Mouse (Mus musculus): ENCODE measurements at regions not wholly inside any gene's neighbourhood (a gene's known extent, or its start where the extent isn't known, plus 50 kb on each side); places are given as distances from the start of the nearest gene placed in this dataset.
"Not testable (repeated sequence)": the region's sequence is repeated elsewhere in the genome, so short reads cannot be mapped to it uniquely, and the experiment has no call there.

GRCm38 (mm10) chr16:80893761-80894160, 306.7 kb upstream of the Ncam2 start:
- no peak for DNase-seq (ENCODE audit: low spot score)

DNA sequence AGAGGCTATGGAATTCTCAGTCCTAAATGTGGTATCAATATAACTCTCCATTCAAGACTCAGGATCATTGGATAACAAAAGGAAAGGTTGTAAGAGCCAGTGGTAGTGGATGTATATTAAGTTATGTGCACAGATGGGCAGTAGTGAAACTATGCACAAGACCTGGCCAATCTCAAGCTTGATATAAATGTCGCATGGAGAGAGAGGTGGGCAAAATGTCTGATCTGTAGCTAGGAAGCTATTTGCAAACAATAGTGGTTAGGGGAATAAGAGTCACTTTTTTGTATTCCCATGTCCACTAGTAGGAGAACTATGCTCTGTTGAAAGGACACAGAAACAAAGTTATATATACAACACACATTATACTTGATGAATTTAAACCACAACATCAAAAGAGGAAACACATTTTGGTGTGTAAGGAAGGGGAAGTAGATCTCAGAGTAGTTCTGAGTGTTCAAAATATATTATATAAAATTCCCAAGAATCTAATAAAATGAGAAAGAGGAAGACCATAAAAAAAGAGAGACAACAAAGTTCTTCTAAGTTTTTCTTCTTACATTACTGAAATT, 279.7 kb upstream of the Ncam2 start:
- DNase-seq (ENCODE audit: low spot score): no peak

DNA sequence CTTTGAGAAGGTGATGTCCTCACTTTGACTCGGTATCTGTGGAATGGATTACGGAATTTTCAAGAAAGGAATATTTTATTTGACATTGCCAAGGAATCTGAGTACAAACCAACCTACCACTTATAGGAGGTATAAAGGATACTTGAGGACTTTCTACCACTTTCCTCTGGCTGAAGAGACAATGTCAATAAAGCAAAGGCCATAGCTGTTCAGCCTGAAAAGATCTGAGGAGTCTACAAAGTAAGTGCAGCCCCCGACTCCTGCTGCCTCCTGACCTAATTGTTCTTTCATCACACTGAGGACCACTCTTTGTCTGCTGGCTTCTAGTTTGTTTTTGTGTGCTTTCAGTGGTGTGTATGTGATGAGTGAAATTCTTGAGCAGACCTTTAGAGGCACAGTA, 269.5 kb upstream of the Ncam2 start:
- no peak for DNase-seq (ENCODE audit: low spot score)

- no peak for DNase-seq (ENCODE audit: low spot score)
Measured at GRCm38 (mm10) chr16:80931477-80931876, 269.0 kb upstream of the Ncam2 start.

DNA sequence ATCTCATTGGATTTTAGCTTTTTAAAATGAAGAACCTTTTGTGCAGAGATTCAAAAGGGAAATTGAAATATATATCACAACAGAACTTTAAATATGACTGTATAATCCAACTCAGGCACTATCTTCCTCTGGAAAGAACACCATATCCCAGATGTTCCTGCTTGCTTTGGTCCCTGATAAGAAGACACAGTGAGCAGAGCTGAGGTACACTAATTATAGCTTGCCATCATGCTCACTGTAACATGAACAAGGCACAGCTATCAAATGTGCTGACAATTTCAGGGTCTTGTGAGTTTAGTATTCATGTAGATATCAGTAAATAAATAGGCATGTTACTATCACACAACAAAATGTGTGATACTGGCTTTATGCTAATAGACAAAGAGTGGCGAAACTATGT, 264.8 kb upstream of the Ncam2 start:
- peak; percentile 9 for DNase-seq (ENCODE audit: low spot score)

- DNase-seq (ENCODE audit: low spot score): no peak
Measured at GRCm38 (mm10) chr16:80962141-80962540, 238.4 kb upstream of the Ncam2 start.

- no peak for DNase-seq (ENCODE audit: low spot score)
Measured at GRCm38 (mm10) chr16:80981573-80982105, 218.9 kb upstream of the Ncam2 start.

GRCm38 (mm10) chr16:80987816-80988215, 212.7 kb upstream of the Ncam2 start:
- DNase-seq (ENCODE audit: low spot score): no peak

DNA sequence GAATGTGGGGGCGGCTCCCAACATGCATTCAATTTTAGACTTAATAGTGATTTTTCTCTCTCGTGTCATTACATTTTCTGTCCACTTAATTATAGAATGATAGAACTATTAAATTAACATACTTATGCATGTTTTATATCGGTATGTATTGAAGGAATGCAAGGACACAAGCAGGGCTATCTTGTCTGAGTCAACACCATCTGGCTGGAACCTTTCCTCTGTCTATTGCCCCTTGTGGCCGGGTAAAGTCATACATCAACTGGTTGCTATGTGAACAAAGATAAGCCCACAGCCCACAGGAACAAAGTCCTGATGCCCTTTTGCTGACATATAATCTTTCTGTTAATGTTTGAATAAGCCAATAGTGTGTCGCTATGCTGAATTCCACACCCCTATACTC, 163.7 kb upstream of the Ncam2 start:
- not testable (repeated sequence) for DNase-seq (ENCODE audit: low spot score)

DNA sequence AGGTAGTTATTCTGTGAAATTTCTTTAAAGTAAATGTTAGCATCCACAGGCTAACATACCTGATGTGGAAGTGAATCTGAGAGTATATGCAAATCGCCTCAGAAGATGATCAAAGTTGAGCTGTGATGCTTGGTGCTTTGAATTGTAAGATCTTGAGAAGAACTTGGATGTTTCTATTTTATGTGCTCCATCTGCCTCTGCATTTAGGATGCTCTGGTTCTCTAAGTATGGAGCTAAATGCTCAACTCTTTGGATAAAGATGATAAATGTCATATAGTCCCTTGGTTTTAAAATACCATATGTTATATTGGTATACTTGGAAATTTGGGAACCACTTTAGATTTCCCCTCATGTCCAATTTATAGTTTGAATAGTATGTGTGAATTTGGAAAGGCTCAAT, 159.2 kb upstream of the Ncam2 start:
- DNase-seq (ENCODE audit: low spot score): no peak

DNA sequence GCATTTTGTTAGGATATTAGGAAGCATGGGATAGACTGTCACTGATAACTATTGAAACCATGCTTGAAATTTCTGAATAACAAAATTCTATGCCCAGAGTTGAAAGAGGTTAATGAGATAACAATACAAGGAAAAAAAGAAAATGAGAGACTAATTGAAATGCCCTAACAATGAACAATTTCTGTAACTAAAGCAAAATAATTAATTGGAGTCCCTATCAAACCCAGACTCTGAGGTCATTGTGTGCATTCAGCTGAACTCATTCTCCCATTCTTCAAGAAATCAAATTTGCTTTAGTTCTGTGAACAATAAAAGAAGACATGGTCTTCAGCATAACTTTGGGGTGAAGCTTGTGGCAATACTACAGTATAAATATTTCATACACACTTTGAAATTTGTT, 154.8 kb upstream of the Ncam2 start:
- no peak for DNase-seq (ENCODE audit: low spot score)

GRCm38 (mm10) chr16:81068330-81068729, 132.2 kb upstream of the Ncam2 start:
- no peak for DNase-seq (ENCODE audit: low spot score)
